In genomic region chr15:78544041-78544440, GRCm38 (mm10) we compare ENCODE assay signal across 15 mouse cellular contexts. TPM values are rescaled to one million over a fixed set of nuclear protein-coding genes. Genes with fewer than 3 reads are reported as not detected.
DNase-seq lines count a peak whose midpoint lies in the region; ATAC-seq lines count a peak whose summit lies in the region.
"Had no signal": no experiment of that assay in that cellular context is flagged by ENCODE, and none has a peak within 500 bp of the region (broad histone marks: within the 10 kb centered on the region; RNA-seq: fewer than 3 reads in every experiment).

No protein-coding gene starts in this region.

- no peaks in the 10 kb centered on the region for H3K9me3 ChIP-seq in kidney, embryonic 14.5 days (ENCODE audit: control insufficient read depth, low read length)
- no peaks in the 10 kb centered on the region for H3K9me3 ChIP-seq in hindbrain, embryonic 12.5 days (replicated peaks)
- H3K9me3 ChIP-seq: lung, embryonic 15.5 days had no signal

- H3K27ac ChIP-seq in kidney, embryonic 14.5 days (ENCODE audit: low read depth, low read length) = no peak overlapping the region
- H3K27ac ChIP-seq in hindbrain, embryonic 12.5 days = peak overlapping the region; percentile 44; the same call in 1 of the 2 replicates
- H3K27ac ChIP-seq: heart, adult 2 months; lung, embryonic 15.5 days had no signal

- no peaks in the 10 kb centered on the region; the same call in 1 of the 2 replicates for H3K4me1 ChIP-seq in kidney, embryonic 14.5 days (ENCODE audit: control insufficient read depth, insufficient read depth, low read length)
- peaks cover 31% of the 10 kb centered on the region for H3K4me1 ChIP-seq in hindbrain, embryonic 12.5 days

- no peaks in the 10 kb centered on the region for H3K36me3 ChIP-seq in kidney, embryonic 14.5 days (ENCODE audit: control insufficient read depth, insufficient read depth, low read length)
- H3K36me3 ChIP-seq in hindbrain, embryonic 12.5 days = no peaks in the 10 kb centered on the region
- H3K36me3 ChIP-seq: lung, embryonic 15.5 days had no signal

- no peak overlapping the region for H3K4me3 ChIP-seq in kidney, embryonic 14.5 days (ENCODE audit: low read length)
- no peak overlapping the region for H3K4me3 ChIP-seq in hindbrain, embryonic 12.5 days
- H3K4me3 ChIP-seq: heart, adult 2 months; lung, embryonic 15.5 days; myocyte had no signal

- DNase-seq in kidney, adult 9 months = no peak
- peak; percentile 42 for DNase-seq in right cerebral cortex, postnatal 25 days
- no peak for DNase-seq in right cerebral cortex, adult 18-20 months
- DNase-seq in adrenal gland, postnatal 10 days = no peak
- DNase-seq in retina, embryonic 14.5 days (ENCODE audit: low spot score) = no peak
- DNase-seq: heart, adult 2 months; kidney, postnatal 14 days had no signal

- WGBS in kidney, embryonic 14.5 days = 44% methylated on average over 15 of the region's 15 CpGs
- 70% methylated on average over 15 of the region's 15 CpGs for WGBS in hindbrain, embryonic 12.5 days

- H3K9ac ChIP-seq in kidney, embryonic 14.5 days (ENCODE audit: low read depth, low read length) = peak overlapping the region; percentile 18; the same call in 1 of the 2 replicates
- peak overlapping the region; percentile 43; the same call in 1 of the 2 replicates for H3K9ac ChIP-seq in hindbrain, embryonic 12.5 days
- H3K9ac ChIP-seq: lung, embryonic 15.5 days had no signal

- H3K4me2 ChIP-seq in kidney, embryonic 14.5 days (replicated peaks; ENCODE audit: low read depth, low read length) = peak overlapping the region; percentile 19; the same call in 1 of the 2 replicates
- H3K4me2 ChIP-seq in hindbrain, embryonic 12.5 days (replicated peaks) = peak overlapping the region; percentile 43; the same call in 1 of the 2 replicates
- H3K4me2 ChIP-seq: liver, embryonic 11.5 days; lung, embryonic 15.5 days had no signal

- peak; percentile 7; the same call in 1 of the 2 replicates for ATAC-seq in kidney, embryonic 14.5 days (ENCODE audit: low FRiP score, low TSS enrichment)
- ATAC-seq in hindbrain, embryonic 12.5 days (ENCODE audit: low FRiP score) = no peak
- ATAC-seq: inflammation-experienced regulatory T-cells, adult 6 months had no signal

- H3K27me3 ChIP-seq in kidney, embryonic 14.5 days (ENCODE audit: control insufficient read depth, insufficient read depth, low read length) = 0 out of 2 replicates have a peak, but pooled peaks cover 5% of the 10 kb centered on the region
- peaks cover 34% of the 10 kb centered on the region for H3K27me3 ChIP-seq in hindbrain, embryonic 12.5 days

RNA-seq across cellular contexts. Expression of gene Sstr3, which starts 0.4 kb away (rescaled TPM):
- 0.21 and 0.23 TPM in 2 replicates for polyA plus RNA-seq in kidney, embryonic 14.5 days (2014; fragmentation: Nextera tagmentation; extraction: Ambion mirVana)
- 0.09 and 0.57 TPM in 2 replicates for polyA plus RNA-seq in hindbrain, embryonic 12.5 days (2016; fragmentation: Nextera tagmentation; extraction: Ambion mirVana)
- under 1 TPM; 0.39 to 0.42 TPM for total RNA-seq in adrenal gland, postnatal 10 days (2021)
- total RNA-seq: gastrocnemius, adult 8-10 months; heart, adult 2 months had no signal
- polyA plus RNA-seq: embryonic facial prominence, embryonic 11.5 days; heart, adult 2 months; liver, embryonic 11.5 days; lung, embryonic 15.5 days; myocyte had no signal

RNA-seq across cellular contexts. Expression of gene C1qtnf6, which starts 12.8 kb away (rescaled TPM):
- polyA plus RNA-seq in kidney, embryonic 14.5 days (2014; fragmentation: Nextera tagmentation; extraction: Ambion mirVana) = 26.0 and 31.9 TPM in 2 replicates
- polyA plus RNA-seq in hindbrain, embryonic 12.5 days (2016; fragmentation: Nextera tagmentation; extraction: Ambion mirVana) = 11.6 and 13.0 TPM in 2 replicates
- 10 to 100 TPM; 58.9 to 63.4 TPM for total RNA-seq in adrenal gland, postnatal 10 days (2021)

RNA-seq across cellular contexts. Expression of gene Rac2, which starts 28.5 kb away (rescaled TPM):
- 6.1 and 7.6 TPM in 2 replicates for polyA plus RNA-seq in kidney, embryonic 14.5 days (2014; fragmentation: Nextera tagmentation; extraction: Ambion mirVana)
- 4.9 and 5.7 TPM in 2 replicates for polyA plus RNA-seq in hindbrain, embryonic 12.5 days (2016; fragmentation: Nextera tagmentation; extraction: Ambion mirVana)
- total RNA-seq in adrenal gland, postnatal 10 days (2021) = 10 to 100 TPM; 21.3 to 27.1 TPM
- polyA plus RNA-seq: myocyte had no signal

RNA-seq across cellular contexts. Expression of gene Il2rb, which starts 49.0 kb away (rescaled TPM):
- 0.07 and 0.60 TPM in 2 replicates for polyA plus RNA-seq in kidney, embryonic 14.5 days (2014; fragmentation: Nextera tagmentation; extraction: Ambion mirVana)
- 0.07 and 0.14 TPM in 2 replicates for polyA plus RNA-seq in hindbrain, embryonic 12.5 days (2016; fragmentation: Nextera tagmentation; extraction: Ambion mirVana)
- 1 to 10 TPM; 1.9 TPM for total RNA-seq in adrenal gland, postnatal 10 days (2021)
- total RNA-seq: gastrocnemius, adult 8-10 months had no signal

RNA-seq across cellular contexts. Expression of gene Cyth4, which starts 52.8 kb away (rescaled TPM):
- polyA plus RNA-seq in kidney, embryonic 14.5 days (2014; fragmentation: Nextera tagmentation; extraction: Ambion mirVana) = 2.6 and 3.5 TPM in 2 replicates
- polyA plus RNA-seq in hindbrain, embryonic 12.5 days (2016; fragmentation: Nextera tagmentation; extraction: Ambion mirVana) = 6.3 and 7.8 TPM in 2 replicates
- total RNA-seq in adrenal gland, postnatal 10 days (2021) = 1 to 10 TPM; 7.0 to 9.9 TPM
